Mouse (Mus musculus) stomach, embryonic 16.5 days (tissue): ENCODE measurements at regions not wholly inside any gene's neighbourhood (a gene's known extent, or its start where the extent isn't known, plus 50 kb on each side); places are given as distances from the start of the nearest gene placed in this dataset.

Source experiments
- ATAC-seq: fragments of 200-750 bp; cut with Nextera tagmentation; 2 replicates; pipeline ENCODE4 v1.8.0; 2017; ENCODE audit warnings: moderate number of reproducible peaks, moderate TSS enrichment; ENCODE audit not compliant: insufficient read depth, low FRiP score
- H3K27ac ChIP-seq: fragments of 300-500 bp; sonication (generic); 2 replicates; pipeline ENCODE4 v1.5.1; 2014; ENCODE audit warnings: low read length
- H3K27me3 ChIP-seq: fragments of 300-500 bp; sonication (generic); 2 replicates; pipeline ENCODE4 v1.6.1; 2014; ENCODE audit warnings: low read length, control low read depth, mixed read lengths; ENCODE audit not compliant: control insufficient read depth, insufficient read depth
- H3K36me3 ChIP-seq: fragments of 300-500 bp; sonication (generic); 2 replicates; pipeline ENCODE4 v1.6.1; 2014; ENCODE audit warnings: low read length; ENCODE audit not compliant: control insufficient read depth, insufficient read depth
- H3K4me1 ChIP-seq: fragments of 300-500 bp; sonication (generic); 2 replicates; pipeline ENCODE4 v1.6.1; 2014; ENCODE audit warnings: low read length, control low read depth, mixed read lengths; ENCODE audit not compliant: control insufficient read depth, insufficient read depth
- H3K4me2 ChIP-seq: fragments of 300-500 bp; sonication (generic); 2 replicates; pipeline ENCODE4 v1.6.1; 2014; ENCODE audit warnings: low read depth, low read length, mixed read lengths
- H3K4me3 ChIP-seq: fragments of 300-500 bp; sonication (generic); replicated peaks from 2 replicates; pipeline ENCODE4 v1.5.1; 2014; ENCODE audit warnings: mild to moderate bottlenecking, low read length
- H3K9ac ChIP-seq: fragments of 300-500 bp; sonication (generic); 2 replicates; pipeline ENCODE4 v1.6.1; 2014; ENCODE audit warnings: low read length
- H3K9me3 ChIP-seq: fragments of 300-500 bp; sonication (generic); replicated peaks from 2 replicates; pipeline ENCODE4 v1.6.1; 2016; ENCODE audit warnings: low read length, control low read depth; ENCODE audit not compliant: control insufficient read depth
- WGBS: fragments of 180-500 bp; shearing (Covaris S2); extraction: QIAGEN DNeasy Blood & Tissue Kit; methylation state at CpG from one replicate; pipeline ENCODE4 v1.1.7; 2014; 5-methylcytosine and 5-hydroxymethylcytosine counted together

- Histone ChIP-seq H3K4me2 (peak overlapping the region; percentile 41), H3K27ac (0 out of 2 replicates have a peak overlapping the region, but pooled peaks have one; percentile 14)
- 8% methylated on average over 7 of the region's 7 CpGs for WGBS
These were observed 209.5 kb downstream of the Btg1 start for GRCm38 (mm10) chr10:96826234-96826788.

GRCm38 (mm10) chr10:96827971-96828370 lies 211.2 kb downstream of the Btg1 start:
- H3K36me3 ChIP-seq = no peaks in the 10 kb centered on the region
- no peaks in the 10 kb centered on the region for H3K9me3 ChIP-seq
- no peak for ATAC-seq
- no peak overlapping the region for H3K4me2 ChIP-seq
- 80% methylated on average over 5 of the region's 5 CpGs for WGBS
- no peaks in the 10 kb centered on the region for H3K27me3 ChIP-seq
- no peak overlapping the region for H3K27ac ChIP-seq
- H3K4me1 ChIP-seq = peaks cover 9% of the 10 kb centered on the region; the same call in 1 of the 2 replicates
- no peak overlapping the region for H3K4me3 ChIP-seq
- no peak overlapping the region for H3K9ac ChIP-seq

More at GRCm38 (mm10) chr10:96826234-96826788, 209.5 kb downstream of the Btg1 start:
- peaks cover 17% of the 10 kb centered on the region; the same call in 1 of the 2 replicates for H3K4me1 ChIP-seq
- H3K4me3 ChIP-seq = no peak overlapping the region
- H3K27me3 ChIP-seq = no peaks in the 10 kb centered on the region
- H3K36me3 ChIP-seq = no peaks in the 10 kb centered on the region
- ATAC-seq = no peak; the same call in 1 of the 2 replicates
- no peak overlapping the region for H3K9ac ChIP-seq
- no peaks in the 10 kb centered on the region for H3K9me3 ChIP-seq

GRCm38 (mm10) chr10:96828581-96829246 lies 211.9 kb downstream of the Btg1 start:
- no peaks in the 10 kb centered on the region for H3K36me3 ChIP-seq
- no peak overlapping the region for H3K9ac ChIP-seq
- no peak for ATAC-seq
- H3K4me2 ChIP-seq = no peak overlapping the region
- H3K27ac ChIP-seq = no peak overlapping the region
- H3K4me3 ChIP-seq = no peak overlapping the region
- no peaks in the 10 kb centered on the region for H3K9me3 ChIP-seq
- H3K4me1 ChIP-seq = peaks cover 9% of the 10 kb centered on the region; the same call in 1 of the 2 replicates
- 79% methylated on average over 7 of the region's 7 CpGs for WGBS
- no peaks in the 10 kb centered on the region for H3K27me3 ChIP-seq

GRCm38 (mm10) chr10:96831071-96831470 lies 214.3 kb downstream of the Btg1 start:
- H3K9ac ChIP-seq = no peak overlapping the region
- no peak overlapping the region for H3K4me3 ChIP-seq
- H3K36me3 ChIP-seq = no peaks in the 10 kb centered on the region
- no peak overlapping the region for H3K27ac ChIP-seq
- ATAC-seq = no peak
- no peak overlapping the region for H3K4me2 ChIP-seq
- H3K27me3 ChIP-seq = no peaks in the 10 kb centered on the region
- peaks cover 5% of the 10 kb centered on the region; the same call in 1 of the 2 replicates for H3K4me1 ChIP-seq
- H3K9me3 ChIP-seq = no peaks in the 10 kb centered on the region
- WGBS = 92% methylated on average over 12 of the region's 12 CpGs

- no peak for ATAC-seq
- Histone ChIP-seq H3K9ac (no peak overlapping the region), H3K4me3 (no peak overlapping the region), H3K9me3 (no peaks in the 10 kb centered on the region), H3K27me3 (no peaks in the 10 kb centered on the region), H3K4me1 (no peaks in the 10 kb centered on the region), H3K27ac (no peak overlapping the region), H3K36me3 (no peaks in the 10 kb centered on the region), H3K4me2 (no peak overlapping the region)
- 80% methylated on average over 7 of the region's 7 CpGs for WGBS
These were observed 220.4 kb downstream of the Btg1 start for GRCm38 (mm10) chr10:96837230-96837629.

GRCm38 (mm10) chr10:96841128-96841527 lies 224.3 kb downstream of the Btg1 start:
- ATAC-seq = no peak
- no peaks in the 10 kb centered on the region for H3K9me3 ChIP-seq

GRCm38 (mm10) chr10:96841956-96842355 lies 225.2 kb downstream of the Btg1 start:
- Histone ChIP-seq H3K27ac (no peak overlapping the region), H3K4me1 (no peaks in the 10 kb centered on the region), H3K9ac (no peak overlapping the region), H3K27me3 (no peaks in the 10 kb centered on the region), H3K4me3 (no peak overlapping the region), H3K4me2 (no peak overlapping the region), H3K9me3 (no peaks in the 10 kb centered on the region), H3K36me3 (no peaks in the 10 kb centered on the region)
- 91% methylated on average over 2 of the region's 2 CpGs for WGBS
- no peak for ATAC-seq

More at GRCm38 (mm10) chr10:96841128-96841527, 224.3 kb downstream of the Btg1 start:
- no peak overlapping the region for H3K4me3 ChIP-seq
- H3K4me2 ChIP-seq = no peak overlapping the region
- no peaks in the 10 kb centered on the region for H3K27me3 ChIP-seq
- H3K4me1 ChIP-seq = no peaks in the 10 kb centered on the region
- H3K9ac ChIP-seq = no peak overlapping the region
- no peaks in the 10 kb centered on the region for H3K36me3 ChIP-seq
- 68% methylated on average over 2 of the region's 2 CpGs for WGBS
- no peak overlapping the region for H3K27ac ChIP-seq

GRCm38 (mm10) chr10:96845906-96846305 lies 229.1 kb downstream of the Btg1 start:
- H3K36me3 ChIP-seq = no peaks in the 10 kb centered on the region
- H3K4me1 ChIP-seq = no peaks in the 10 kb centered on the region
- no peaks in the 10 kb centered on the region for H3K27me3 ChIP-seq
- H3K4me3 ChIP-seq = no peak overlapping the region
- no peak overlapping the region for H3K27ac ChIP-seq
- H3K9me3 ChIP-seq = no peaks in the 10 kb centered on the region
- no peak overlapping the region for H3K4me2 ChIP-seq
- H3K9ac ChIP-seq = no peak overlapping the region
- WGBS = 71% methylated on average over 4 of the region's 4 CpGs
- ATAC-seq = no peak

GRCm38 (mm10) chr10:96847028-96847427 lies 230.2 kb downstream of the Btg1 start:
- WGBS = 71% methylated on average over 6 of the region's 6 CpGs
- Histone ChIP-seq H3K4me2 (no peak overlapping the region), H3K9me3 (no peaks in the 10 kb centered on the region), H3K27me3 (no peaks in the 10 kb centered on the region), H3K36me3 (no peaks in the 10 kb centered on the region), H3K27ac (no peak overlapping the region), H3K4me1 (no peaks in the 10 kb centered on the region), H3K4me3 (no peak overlapping the region), H3K9ac (no peak overlapping the region)
- no peak for ATAC-seq
